8 mouse cellular contexts compared by ENCODE assay signal in the genomic region with DNA sequence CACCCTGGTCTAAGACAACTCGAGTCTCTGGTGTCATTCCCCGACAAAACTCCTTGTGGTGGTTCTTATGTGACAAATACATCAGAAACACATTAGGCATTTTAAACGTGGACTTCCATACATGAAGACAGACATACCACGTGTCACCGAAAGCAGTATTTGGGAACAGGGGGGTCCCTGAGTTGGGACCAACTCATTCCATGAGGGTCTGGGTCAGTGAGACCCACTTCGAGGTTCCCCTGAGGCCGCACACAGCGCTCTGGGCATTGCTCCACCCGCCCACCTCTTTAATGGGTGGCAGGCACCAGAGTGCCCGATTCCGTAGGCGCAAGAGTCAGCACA. TPM values are rescaled to one million over a fixed set of nuclear protein-coding genes. Genes with fewer than 3 reads are reported as not detected.
A peak's percentile ranks its signal among the peaks of the same experiment; 100 is the strongest.
DNase-seq lines count a peak whose midpoint lies in the region; ATAC-seq and TF ChIP-seq lines count a peak whose summit lies in the region.

No protein-coding gene starts in this region.

- intact Hi-C loops in heart, adult 2 months (cut with DNase I) = loop anchor here (5.0 kb wide), 1 partner anchor 415 kb away; no protein-coding TSS in a partner anchor
- intact Hi-C loops in heart, postnatal 36 days (cut with DNase I) = no loop called here

- 7% methylated on average over 12 of the region's 12 CpGs for WGBS in heart, adult 2 months
- WGBS in limb, embryonic 15.5 days = 1% methylated on average over 12 of the region's 12 CpGs

- H3K4me1 ChIP-seq in heart, adult 2 months (ENCODE audit: control insufficient read depth, insufficient read depth, low read length) = peaks cover 2% of the 10 kb centered on the region
- peaks cover 25% of the 10 kb centered on the region for H3K4me1 ChIP-seq in testis, adult 2 months (ENCODE audit: control insufficient read depth, insufficient read depth, low read length)
- H3K4me1 ChIP-seq in limb, embryonic 15.5 days = peaks cover 36% of the 10 kb centered on the region

- TF ChIP-seq POLR2A in heart, adult 2 months (IDR thresholded peaks at IDR 0.05; ENCODE audit: insufficient read depth, low read depth, low read length) = no peak
- no peak for TF ChIP-seq POLR2A in testis, adult 2 months (IDR thresholded peaks at IDR 0.05; ENCODE audit: control insufficient read depth, low read depth, low read length)

- H3K27ac ChIP-seq in heart, adult 2 months = no peak overlapping the region; the same call in 1 of the 2 replicates
- peak overlapping the region; percentile 57 for H3K27ac ChIP-seq in testis, adult 2 months (ENCODE audit: control insufficient read depth, insufficient read depth, low read depth, low read length)
- H3K27ac ChIP-seq in limb, embryonic 15.5 days = peak overlapping the region; percentile 90

- no peak for ATAC-seq in limb, embryonic 15.5 days (ENCODE audit: insufficient number of reproducible peaks, low FRiP score, low TSS enrichment, low read depth)

- no peaks in the 10 kb centered on the region for H3K9me3 ChIP-seq in limb, embryonic 15.5 days

- H3K4me3 ChIP-seq in heart, adult 2 months = peak overlapping the region; percentile 73
- H3K4me3 ChIP-seq in testis, adult 2 months (ENCODE audit: control insufficient read depth, low read depth, low read length) = peak overlapping the region; percentile 64
- peak overlapping the region; percentile 55 for H3K4me3 ChIP-seq in limb, embryonic 15.5 days

- DNase-seq in heart, adult 2 months = no peak
- DNase-seq in heart, postnatal 36 days = no peak
- no peak for DNase-seq in testis, postnatal 14 days (ENCODE audit: low spot score)
- DNase-seq in right cerebral cortex, postnatal 25 days = no peak
- no peak for DNase-seq in right cerebral cortex, adult 18-20 months
- DNase-seq in kidney, adult 8-10 months = no peak

- H3K4me2 ChIP-seq in limb, embryonic 15.5 days = peak overlapping the region; percentile 92

- H3K27me3 ChIP-seq in heart, adult 2 months (ENCODE audit: control insufficient read depth, insufficient read depth, low read length) = peaks cover 2% of the 10 kb centered on the region; the same call in 1 of the 2 replicates
- no peaks in the 10 kb centered on the region for H3K27me3 ChIP-seq in testis, adult 2 months (ENCODE audit: control insufficient read depth, insufficient read depth, low read length)
- H3K27me3 ChIP-seq in limb, embryonic 15.5 days = peaks cover 39% of the 10 kb centered on the region

- no peak for TF ChIP-seq CTCF in heart, adult 2 months (IDR thresholded peaks at IDR 0.05)
- TF ChIP-seq CTCF in testis, adult 2 months (IDR thresholded peaks at IDR 0.05; ENCODE audit: control insufficient read depth, insufficient read depth, insufficient replicate concordance, low read depth, low read length) = no peak

- H3K79me2 ChIP-seq in heart, adult 2 months (replicated peaks; ENCODE audit: control insufficient read depth, insufficient read depth, low read length) = no peaks in the 10 kb centered on the region

- no peak for TF ChIP-seq EP300 in heart, adult 2 months (IDR thresholded peaks at IDR 0.05; ENCODE audit: insufficient read depth, low read depth, low read length)

- peak overlapping the region; percentile 61 for H3K9ac ChIP-seq in heart, adult 2 months (ENCODE audit: low read depth, low read length)
- H3K9ac ChIP-seq in limb, embryonic 15.5 days = peak overlapping the region; percentile 62

- no peaks in the 10 kb centered on the region for H3K36me3 ChIP-seq in heart, adult 2 months (ENCODE audit: control insufficient read depth, insufficient read depth, low read length)
- no peaks in the 10 kb centered on the region for H3K36me3 ChIP-seq in testis, adult 2 months (ENCODE audit: control insufficient read depth, insufficient read depth, low read length)
- no peaks in the 10 kb centered on the region for H3K36me3 ChIP-seq in limb, embryonic 15.5 days

RNA-seq across cellular contexts. Expression of gene Ptch1, which starts 1.3 kb away (rescaled TPM):
- 10 to 100 TPM in 1 of 2 experiments, 1 to 10 TPM in 1; 9.3 to 16.4 TPM for total RNA-seq in heart, adult 2 months (2021)
- polyA plus RNA-seq in heart, adult 2 months (2012; rRNA removed) = 6.7 and 9.2 TPM in 2 replicates
- total RNA-seq in heart, postnatal 36 days (2021) = 10 to 100 TPM; 17.5 to 18.5 TPM
- 4.5 and 5.6 TPM in 2 replicates for polyA plus RNA-seq in testis, adult 2 months (2012; rRNA removed)
- polyA plus RNA-seq in limb, embryonic 15.5 days (2015; fragmentation: Nextera tagmentation; extraction: Ambion mirVana) = 17.4 and 19.5 TPM in 2 replicates
